Mouse (Mus musculus) B cell, adult 62 days (primary cell): Measurements from ENCODE around the gene Wif1. TPM values are rescaled to one million over a fixed set of nuclear protein-coding genes. Genes with fewer than 3 reads are reported as not detected.

Experiments used
- total RNA-seq: library from RNA; stranded (reverse); gene quantifications from 4 replicates; pipeline ENCODE4 v1.2.4, GENCODE M21; 2023

The Wif1 gene
- total RNA-seq: not detected in 4 replicates

GRCm38 (mm10) chr10:121033826-121034568, at the start of gene Wif1:
TSS of gene Wif1 (plus strand) at chr10:121033960.

Other genes starting within 250 kb of the Wif1 start
- 0.18 TPM in 1 of 4 replicates, not detected in the others for gene Msrb3, start 134.9 kb upstream of the Wif1 start, total RNA-seq
- gene Lemd3, start 54.6 kb upstream of the Wif1 start, total RNA-seq: 40.3 to 45.4 TPM (median 42.1 TPM) in 4 replicates